Mouse (Mus musculus) testis, adult 2 months (tissue): ENCODE data around the gene Galnt5. TPM values are rescaled to one million over a fixed set of nuclear protein-coding genes. Genes with fewer than 3 reads are reported as not detected.

Experiments used
- H3K27ac ChIP-seq: fragments of 200-500 bp; 2 replicates; pipeline ENCODE4 v1.5.1; 2012; ENCODE audit warnings: low read depth, low read length; ENCODE audit not compliant: control insufficient read depth, insufficient read depth
- H3K27me3 ChIP-seq: fragments of 200-500 bp; 2 replicates; pipeline ENCODE4 v1.6.1; 2012; ENCODE audit warnings: mild to moderate bottlenecking, low read length, moderate library complexity; ENCODE audit not compliant: control insufficient read depth, insufficient read depth
- H3K36me3 ChIP-seq: fragments of 200-500 bp; 2 replicates; pipeline ENCODE4 v1.6.1; 2012; ENCODE audit warnings: mild to moderate bottlenecking, low read length; ENCODE audit not compliant: control insufficient read depth, insufficient read depth
- H3K4me1 ChIP-seq: fragments of 200-500 bp; 2 replicates; pipeline ENCODE4 v1.6.1; 2012; ENCODE audit warnings: low read length; ENCODE audit not compliant: control insufficient read depth, insufficient read depth
- H3K4me3 ChIP-seq: fragments of 200-500 bp; 2 replicates; pipeline ENCODE4 v1.5.1; 2012; ENCODE audit warnings: low read depth, mild to moderate bottlenecking, low read length, moderate library complexity, mixed read lengths; ENCODE audit not compliant: control insufficient read depth
- CTCF ChIP-seq: fragments of 200-500 bp; IDR thresholded peaks from 2 replicates; pipeline ENCODE4 v1.5.1; 2012; ENCODE audit warnings: low read depth, mild to moderate bottlenecking, inconsistent platforms, low read length, moderate library complexity; ENCODE audit not compliant: control insufficient read depth, insufficient read depth, insufficient replicate concordance
- POLR2A ChIP-seq: fragments of 200-500 bp; IDR thresholded peaks from 2 replicates; pipeline ENCODE4 v1.6.1; 2012; ENCODE audit warnings: low read depth, mild to moderate bottlenecking, inconsistent platforms, low read length, moderate library complexity; ENCODE audit not compliant: control insufficient read depth
- polyA plus RNA-seq: library from polyadenylated mRNA; depleted of rRNA; stranded (reverse); fragments of >200 nt; gene quantifications from 2 replicates; pipeline ENCODE4 v1.2.3, GENCODE M21; 2012; rRNA removed

Gene Galnt5
- polyA plus RNA-seq, 1 experiment = not detected

GRCm38 (mm10) chr2:58079849-58080248, 82.2 kb downstream of the Galnt5 start:
- Histone ChIP-seq H3K36me3 (no peaks in the 10 kb centered on the region), H3K4me3 (no peak overlapping the region), H3K27ac (no peak overlapping the region), H3K27me3 (no peaks in the 10 kb centered on the region), H3K4me1 (no peaks in the 10 kb centered on the region)
- TF ChIP-seq POLR2A = no peak

- Histone ChIP-seq H3K27ac (no peak overlapping the region), H3K27me3 (no peaks in the 10 kb centered on the region), H3K36me3 (no peaks in the 10 kb centered on the region), H3K4me1 (no peaks in the 10 kb centered on the region), H3K4me3 (no peak overlapping the region)
- TF ChIP-seq CTCF (no peak), POLR2A (no peak)
Observed at GRCm38 (mm10) chr2:58086420-58086819, 88.7 kb downstream of the Galnt5 start.

- H3K27me3 ChIP-seq = no peaks in the 10 kb centered on the region
- no peaks in the 10 kb centered on the region for H3K4me1 ChIP-seq
- no peaks in the 10 kb centered on the region for H3K36me3 ChIP-seq
- TF ChIP-seq POLR2A (no peak), CTCF (no peak)
- no peak overlapping the region for H3K4me3 ChIP-seq
- no peak overlapping the region for H3K27ac ChIP-seq
Observed at GRCm38 (mm10) chr2:58094818-58095217, 97.1 kb downstream of the Galnt5 start.

Other genes with a start within 250 kb of the Galnt5 start
- not detected in 2 replicates for gene Ermn, start 55.0 kb downstream of the Galnt5 start, polyA plus RNA-seq
- gene Cytip, start 197.6 kb downstream of the Galnt5 start, polyA plus RNA-seq = 6.3 and 8.7 TPM in 2 replicates